Mouse (Mus musculus) hindbrain, embryonic 10.5 days (tissue): ENCODE data around the gene Pgrmc2. TPM values are rescaled to one million over a fixed set of nuclear protein-coding genes. Genes with fewer than 3 reads are reported as not detected.

Experiments
- DNase-seq: peaks from one replicate; pipeline ENCODE4 v3.0.0-alpha.2; 2017; ENCODE audit warnings: low spot score
- H3K27ac ChIP-seq: fragments of 300-500 bp; sonication (generic); 2 replicates; pipeline ENCODE4 v1.5.1; 2016; ENCODE audit warnings: mild to moderate bottlenecking, moderate library complexity
- H3K27me3 ChIP-seq: fragments of 300-500 bp; sonication (generic); 2 replicates; pipeline ENCODE4 v1.6.1; 2016; ENCODE audit warnings: mild to moderate bottlenecking; ENCODE audit not compliant: poor library complexity, insufficient read depth, severe bottlenecking
- H3K36me3 ChIP-seq: fragments of 300-500 bp; sonication (generic); 2 replicates; pipeline ENCODE4 v1.6.1; 2016; ENCODE audit warnings: mild to moderate bottlenecking, moderate library complexity
- H3K4me1 ChIP-seq: fragments of 300-500 bp; sonication (generic); replicated peaks from 2 replicates; pipeline ENCODE4 v1.6.1; 2016; ENCODE audit warnings: mild to moderate bottlenecking
- H3K4me3 ChIP-seq: fragments of 300-500 bp; sonication (generic); 2 replicates; pipeline ENCODE4 v1.5.1; 2016; ENCODE audit warnings: mild to moderate bottlenecking, moderate library complexity
- H3K9me3 ChIP-seq: fragments of 300-500 bp; sonication (generic); 2 replicates; pipeline ENCODE4 v1.6.1; 2016; ENCODE audit warnings: mild to moderate bottlenecking, moderate library complexity
- WGBS: fragments of 180-500 bp; shearing (Covaris S2); methylation state at CpG from one replicate; pipeline ENCODE4 v1.1.7; 2016; 5-methylcytosine and 5-hydroxymethylcytosine counted together
- polyA plus RNA-seq: library from polyadenylated mRNA; unstranded; fragments of >200 nt; fragmentation: Nextera tagmentation; extraction: Ambion mirVana; gene quantifications from 2 replicates; pipeline ENCODE4 v1.2.1, GENCODE M21; 2016

Gene Pgrmc2
- polyA plus RNA-seq, 1 experiment from 2014 or later, result 29.8 TPM

- Histone ChIP-seq H3K9me3 (no peaks in the 10 kb centered on the region), H3K36me3 (no peaks in the 10 kb centered on the region), H3K27ac (no peak overlapping the region), H3K4me3 (no peak overlapping the region), H3K27me3 (no peaks in the 10 kb centered on the region), H3K4me1 (no peaks in the 10 kb centered on the region)
- WGBS, result 92% methylated on average over 7 of the region's 7 CpGs
- DNase-seq, result no peak
Measured at GRCm38 (mm10) chr3:41020687-41021086, 62.2 kb downstream of the Pgrmc2 start.

GRCm38 (mm10) chr3:41018022-41018608 lies 64.7 kb downstream of the Pgrmc2 start:
- Histone ChIP-seq H3K36me3 (no peaks in the 10 kb centered on the region), H3K9me3 (no peaks in the 10 kb centered on the region), H3K27ac (no peak overlapping the region), H3K27me3 (no peaks in the 10 kb centered on the region), H3K4me1 (no peaks in the 10 kb centered on the region), H3K4me3 (no peak overlapping the region)
- WGBS, result 76% methylated on average over 3 of the region's 3 CpGs
- DNase-seq, result no peak

Other genes with a start within 250 kb of the Pgrmc2 start
- gene Mfsd8, start 236.2 kb downstream of the Pgrmc2 start, polyA plus RNA-seq, result 7.2 TPM in 2 replicates
- 6.2 and 6.9 TPM in 2 replicates for gene Abhd18, start 236.1 kb downstream of the Pgrmc2 start, polyA plus RNA-seq
- gene 1700034I23Rik, start 180.5 kb downstream of the Pgrmc2 start, polyA plus RNA-seq, result 0.10 and 0.17 TPM in 2 replicates
- gene Larp1b, start 133.2 kb downstream of the Pgrmc2 start, polyA plus RNA-seq, result 1.7 and 2.3 TPM in 2 replicates